Mouse (Mus musculus): Measurements from ENCODE around the gene Wfdc15b. TPM values are rescaled to one million over a fixed set of nuclear protein-coding genes. Genes with fewer than 3 reads are reported as not detected.

Wfdc15b gene
- polyA plus RNA-seq, 1 experiment = not detected

DNA sequence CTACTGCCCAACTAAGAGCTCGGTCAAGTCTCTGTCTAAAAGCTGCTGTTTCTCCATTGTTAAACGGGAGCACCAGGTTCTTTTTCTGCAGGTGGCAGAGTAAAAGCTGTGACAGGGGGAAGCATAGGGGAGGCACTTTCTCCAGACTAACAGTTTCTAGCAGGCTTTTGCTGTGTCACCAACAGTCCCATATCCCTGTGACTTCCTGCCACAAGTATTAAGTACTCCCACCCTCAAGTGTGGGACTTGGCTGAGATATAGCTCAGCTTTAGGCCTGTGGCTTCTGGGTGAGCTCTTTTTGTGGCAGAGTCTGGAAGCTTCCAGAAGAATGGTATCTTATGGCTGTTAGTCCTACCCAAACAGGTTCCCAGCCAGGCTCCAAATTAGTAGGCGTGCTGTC is 45.6 kb downstream of the Wfdc15b start:
- Histone ChIP-seq H3ac (ENCODE audit: control insufficient read depth, insufficient read length) (no peak overlapping the region), H3K4me2 (ENCODE audit: low read depth) (no peak overlapping the region), H3K79me2 (ENCODE audit: control insufficient read depth, insufficient read depth) (no peaks in the 10 kb centered on the region), H3K36me3 (ENCODE audit: control insufficient read depth, insufficient read depth) (no peaks in the 10 kb centered on the region), H3K4me3 (no peak overlapping the region), H3K27me3 (ENCODE audit: control insufficient read depth, insufficient read depth, insufficient read length) (peaks cover 66% of the 10 kb centered on the region)
- TF ChIP-seq CEBPB (IDR thresholded peaks at IDR 0.05; ENCODE audit: insufficient read depth, poor library complexity, severe bottlenecking) (no peak), REST (IDR thresholded peaks at IDR 0.05; ENCODE audit: insufficient read depth, insufficient read length) (no peak), POLR2A (IDR thresholded peaks at IDR 0.05; ENCODE audit: insufficient read length, low read depth) (no peak), MAX (IDR thresholded peaks at IDR 0.05; ENCODE audit: low read depth) (no peak), POLR2AphosphoS2 (IDR thresholded peaks at IDR 0.05; ENCODE audit: insufficient read length, low read depth) (no peak), MYOD1 (IDR thresholded peaks at IDR 0.05; ENCODE audit: control insufficient read depth in 1 of 3, insufficient read length in 2 of 3, low read depth in 2 of 3) (no peak), SRF (IDR thresholded peaks at IDR 0.05; ENCODE audit: control insufficient read depth, insufficient read length, low read depth) (no peak), USF1 (IDR thresholded peaks at IDR 0.05; ENCODE audit: low read depth) (no peak), MYOG (IDR thresholded peaks at IDR 0.05; ENCODE audit: control insufficient read depth in 1 of 3, insufficient read depth in 1 of 3, insufficient read length in 2 of 3, low read depth in 2 of 3) (no peak), TCF3 (IDR thresholded peaks at IDR 0.05; ENCODE audit: insufficient read length, low read depth) (no peak), E2F4 (IDR thresholded peaks at IDR 0.05; ENCODE audit: insufficient read depth) (no peak), TCF12 (IDR thresholded peaks at IDR 0.05; ENCODE audit: insufficient read depth, poor library complexity, severe bottlenecking) (no peak)

DNA sequence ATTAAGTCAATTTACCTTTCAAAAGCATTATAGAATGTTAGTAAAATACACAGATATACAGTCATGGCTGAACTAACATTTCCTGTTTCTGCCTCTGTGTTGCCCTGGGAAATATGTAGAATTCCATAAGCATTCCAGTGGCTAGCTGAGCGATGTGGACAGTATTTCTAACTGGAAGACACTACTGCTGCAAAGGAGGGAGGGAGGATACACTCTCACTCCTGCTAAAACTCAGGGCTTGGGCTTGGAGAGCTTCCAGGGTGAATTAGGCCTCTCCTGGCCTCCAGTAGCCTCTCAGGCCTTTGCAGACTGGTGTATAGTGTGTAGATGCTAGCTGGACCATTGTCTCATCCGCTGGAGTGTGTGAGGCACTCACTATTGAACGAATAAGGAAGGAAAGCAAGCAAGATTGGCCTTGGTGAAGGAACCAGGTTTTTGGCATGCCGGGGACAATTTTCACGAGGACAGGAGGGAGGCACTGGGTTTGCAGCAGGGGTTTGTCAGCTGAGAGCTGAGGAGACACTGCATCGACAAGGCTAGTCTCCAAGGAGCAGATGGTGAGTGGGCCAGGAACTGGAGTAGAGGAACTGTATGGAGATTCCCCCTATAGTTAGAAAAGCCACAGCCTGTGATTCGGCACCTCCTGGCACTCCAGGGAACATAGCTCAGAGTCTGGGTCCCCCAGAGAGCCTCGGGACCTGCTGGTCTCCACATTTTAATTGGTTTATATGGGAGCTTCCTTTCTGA is 46.6 kb downstream of the Wfdc15b start:
- Histone ChIP-seq H3K27me3 (ENCODE audit: control insufficient read depth, insufficient read depth, insufficient read length) (peaks cover 71% of the 10 kb centered on the region), H3ac (ENCODE audit: control insufficient read depth, insufficient read length) (no peak overlapping the region), H3K4me3 (no peak overlapping the region), H3K79me2 (ENCODE audit: control insufficient read depth, insufficient read depth) (no peaks in the 10 kb centered on the region), H3K4me2 (ENCODE audit: low read depth) (no peak overlapping the region), H3K36me3 (ENCODE audit: control insufficient read depth, insufficient read depth) (no peaks in the 10 kb centered on the region)
- TF ChIP-seq E2F4 (IDR thresholded peaks at IDR 0.05; ENCODE audit: insufficient read depth) (no peak), SRF (IDR thresholded peaks at IDR 0.05; ENCODE audit: control insufficient read depth, insufficient read length, low read depth) (no peak), USF1 (IDR thresholded peaks at IDR 0.05; ENCODE audit: low read depth) (no peak)

DNA sequence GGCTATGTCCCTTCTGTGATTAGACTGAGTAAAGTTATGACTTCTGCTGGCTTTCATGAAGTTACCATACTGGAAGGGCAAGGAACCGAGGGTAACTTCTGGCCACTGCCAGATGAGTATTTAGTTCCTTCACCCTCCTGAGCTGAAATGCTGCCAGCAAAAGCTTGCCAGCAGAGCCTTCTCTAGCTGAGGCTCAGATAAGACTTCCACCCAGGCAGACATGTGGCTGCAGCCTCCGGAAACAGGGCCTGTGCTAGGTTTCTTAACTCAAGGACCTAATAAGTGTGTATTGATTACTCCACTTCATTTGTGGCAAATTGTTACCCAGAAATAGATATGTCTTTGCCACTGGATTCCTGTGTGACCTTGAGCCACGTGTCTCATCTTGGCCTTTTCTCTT is 48.1 kb downstream of the Wfdc15b start:
- peaks cover 68% of the 10 kb centered on the region for H3K27me3 ChIP-seq (ENCODE audit: control insufficient read depth, insufficient read depth, insufficient read length)
- no peak overlapping the region for H3K4me2 ChIP-seq (ENCODE audit: low read depth)
- no peaks in the 10 kb centered on the region for H3K79me2 ChIP-seq (ENCODE audit: control insufficient read depth, insufficient read depth)
- no peaks in the 10 kb centered on the region for H3K36me3 ChIP-seq (ENCODE audit: control insufficient read depth, insufficient read depth)
- H3ac ChIP-seq (ENCODE audit: control insufficient read depth, insufficient read length) = no peak overlapping the region
- TF ChIP-seq MAX (IDR thresholded peaks at IDR 0.05; ENCODE audit: low read depth) = no peak
- TF ChIP-seq TCF3 (IDR thresholded peaks at IDR 0.05; ENCODE audit: insufficient read length, low read depth) = no peak
- TF ChIP-seq MYOG (IDR thresholded peaks at IDR 0.05; ENCODE audit: control insufficient read depth in 1 of 3, insufficient read depth in 1 of 3, insufficient read length in 2 of 3, low read depth in 2 of 3) = no peak
- TF ChIP-seq MYOD1 (IDR thresholded peaks at IDR 0.05; ENCODE audit: control insufficient read depth in 1 of 3, insufficient read length in 2 of 3, low read depth in 2 of 3) = no peak
- TF ChIP-seq POLR2A (IDR thresholded peaks at IDR 0.05; ENCODE audit: insufficient read length, low read depth) = no peak
- TF ChIP-seq TCF12 (IDR thresholded peaks at IDR 0.05; ENCODE audit: insufficient read depth, poor library complexity, severe bottlenecking) = no peak
- TF ChIP-seq USF1 (IDR thresholded peaks at IDR 0.05; ENCODE audit: low read depth) = no peak
- TF ChIP-seq POLR2AphosphoS2 (IDR thresholded peaks at IDR 0.05; ENCODE audit: insufficient read length, low read depth) = no peak
- no peak for TF ChIP-seq REST (IDR thresholded peaks at IDR 0.05; ENCODE audit: insufficient read depth, insufficient read length)
- TF ChIP-seq CEBPB (IDR thresholded peaks at IDR 0.05; ENCODE audit: insufficient read depth, poor library complexity, severe bottlenecking) = no peak
- TF ChIP-seq E2F4 (IDR thresholded peaks at IDR 0.05; ENCODE audit: insufficient read depth) = no peak
- no peak for TF ChIP-seq SRF (IDR thresholded peaks at IDR 0.05; ENCODE audit: control insufficient read depth, insufficient read length, low read depth)
- H3K4me3 ChIP-seq = no peak overlapping the region

DNA sequence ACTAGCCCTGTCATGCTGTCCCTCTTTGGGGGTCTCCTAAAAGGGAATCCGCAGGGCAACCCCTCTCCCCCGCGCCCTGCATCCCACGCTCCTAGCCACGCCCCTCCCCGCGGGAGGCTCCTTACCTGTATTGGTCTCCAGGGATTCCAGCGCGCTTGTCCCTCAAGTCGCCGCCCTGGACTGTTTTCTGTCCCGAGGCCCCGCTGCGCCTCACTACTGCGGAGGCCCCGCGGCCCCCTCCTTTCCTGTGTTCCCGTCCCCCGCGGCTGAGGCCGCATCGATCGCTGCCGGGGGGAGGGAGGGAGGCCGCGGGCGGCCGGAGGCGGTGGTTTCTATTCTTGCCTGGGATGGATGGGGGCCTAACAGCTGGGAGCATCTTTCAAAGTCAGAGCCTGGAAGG is 50.6 kb downstream of the Wfdc15b start, which contains the start of gene Kcns1:
TSS of gene Kcns1 (minus strand) at position 212 of the 400 bp plus-strand sequence.
- Histone ChIP-seq H3K4me2 (ENCODE audit: low read depth) (no peak within 1 kb of the TSS), H3K27me3 (ENCODE audit: control insufficient read depth, insufficient read depth, insufficient read length) (peaks cover 65% of the 10 kb centered on the region), H3ac (ENCODE audit: control insufficient read depth, insufficient read length) (no peak within 1 kb of the TSS), H3K79me2 (ENCODE audit: control insufficient read depth, insufficient read depth) (no peaks in the 10 kb centered on the region), H3K4me3 (no peak within 1 kb of the TSS), H3K36me3 (ENCODE audit: control insufficient read depth, insufficient read depth) (no peaks in the 10 kb centered on the region)
- TF ChIP-seq TCF3 (IDR thresholded peaks at IDR 0.05; ENCODE audit: insufficient read length, low read depth) = no peak
- TF ChIP-seq REST (IDR thresholded peaks at IDR 0.05; ENCODE audit: insufficient read depth, insufficient read length) = no peak
- TF ChIP-seq CEBPB (IDR thresholded peaks at IDR 0.05; ENCODE audit: insufficient read depth, poor library complexity, severe bottlenecking) = no peak
- no peak for TF ChIP-seq SRF (IDR thresholded peaks at IDR 0.05; ENCODE audit: control insufficient read depth, insufficient read length, low read depth)
- TF ChIP-seq MYOD1 (IDR thresholded peaks at IDR 0.05; ENCODE audit: control insufficient read depth in 1 of 3, insufficient read length in 2 of 3, low read depth in 2 of 3) = no peak
- TF ChIP-seq E2F4 (IDR thresholded peaks at IDR 0.05; ENCODE audit: insufficient read depth) = no peak
- TF ChIP-seq POLR2AphosphoS2 (IDR thresholded peaks at IDR 0.05; ENCODE audit: insufficient read length, low read depth) = no peak
- TF ChIP-seq USF1 (IDR thresholded peaks at IDR 0.05; ENCODE audit: low read depth) = no peak
- TF ChIP-seq TCF12 (IDR thresholded peaks at IDR 0.05; ENCODE audit: insufficient read depth, poor library complexity, severe bottlenecking) = no peak
- no peak for TF ChIP-seq POLR2A (IDR thresholded peaks at IDR 0.05; ENCODE audit: insufficient read length, low read depth)
- no peak for TF ChIP-seq MYOG (IDR thresholded peaks at IDR 0.05; ENCODE audit: control insufficient read depth in 1 of 3, insufficient read depth in 1 of 3, insufficient read length in 2 of 3, low read depth in 2 of 3)
- no peak for TF ChIP-seq MAX (IDR thresholded peaks at IDR 0.05; ENCODE audit: low read depth)

All from myocyte (in vitro differentiated cells).